In the genomic region with DNA sequence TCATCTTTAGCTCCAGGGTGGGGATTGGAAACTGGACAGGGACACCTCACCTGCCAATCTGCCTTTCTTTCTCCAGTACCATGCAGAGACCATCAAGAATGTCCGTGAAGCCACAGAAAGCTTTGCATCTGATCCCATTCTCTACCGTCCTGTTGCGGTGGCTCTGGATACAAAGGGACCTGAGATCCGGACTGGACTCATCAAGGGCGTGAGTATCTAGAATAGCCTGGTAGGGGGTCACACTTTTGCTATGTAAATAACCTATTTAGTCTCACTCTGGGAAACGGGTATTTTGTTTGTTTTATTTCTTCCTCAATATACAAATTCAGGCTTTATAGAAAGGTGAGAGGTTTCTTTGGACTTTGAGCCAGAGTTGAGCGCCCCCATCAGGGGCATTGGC, we compare ENCODE assay signal across 19 mouse cellular contexts. TPM values are rescaled to one million over a fixed set of nuclear protein-coding genes. Genes with fewer than 3 reads are reported as not detected.
"Had no signal": no experiment of that assay in that cellular context is flagged by ENCODE, and none has a peak within 500 bp of the region (broad histone marks: within the 10 kb centered on the region; RNA-seq: fewer than 3 reads in every experiment).

No protein-coding gene starts in this region.

- DNase-seq: lung, adult 2 months; lung, postnatal 14 days; lung, postnatal 36 days; midbrain, embryonic 14.5 days; right cerebral cortex, postnatal 14 days; thymus, adult 2 months; thymus, postnatal 14 days; thymus, postnatal 36 days had no signal

- H3K9ac ChIP-seq: liver, postnatal 0 days; lung, embryonic 15.5 days; midbrain, embryonic 12.5 days; neural tube, embryonic 12.5 days; stomach, embryonic 15.5 days had no signal

- H3K27me3 ChIP-seq: lung, embryonic 15.5 days; megakaryocyte, embryonic 14.5 days; midbrain, embryonic 12.5 days; neural tube, embryonic 12.5 days; stomach, embryonic 15.5 days had no signal

- H3K9me3 ChIP-seq: lung, embryonic 15.5 days; megakaryocyte, embryonic 14.5 days; midbrain, embryonic 12.5 days; neural tube, embryonic 12.5 days; stomach, embryonic 15.5 days had no signal

- ATAC-seq: lung, postnatal 0 days; midbrain, embryonic 16.5 days had no signal

- H3K4me2 ChIP-seq: lung, embryonic 15.5 days; midbrain, embryonic 12.5 days; neural tube, embryonic 12.5 days; stomach, embryonic 15.5 days had no signal

- H3K4me3 ChIP-seq: lung, embryonic 15.5 days; megakaryocyte, embryonic 14.5 days; midbrain, embryonic 12.5 days; neural tube, embryonic 12.5 days; stomach, embryonic 15.5 days had no signal

- H3K27ac ChIP-seq: lung, embryonic 15.5 days; macrophage; midbrain, embryonic 12.5 days; neural tube, embryonic 12.5 days; stomach, embryonic 15.5 days; stomach, postnatal 0 days had no signal

RNA-seq across cellular contexts. Expression of gene Gramd2, which starts 11.5 kb away (rescaled TPM):
- total RNA-seq: megakaryocyte progenitor cell, adult 5-6 weeks had no signal
